Mouse (Mus musculus) embryo, embryonic 11 days (tissue): ENCODE data around the gene BC004004.

ENCODE experiments used
- DNase-seq: peaks from one replicate; pipeline ENCODE4 v3.0.0-alpha.2; 2015

The BC004004 gene

DNA sequence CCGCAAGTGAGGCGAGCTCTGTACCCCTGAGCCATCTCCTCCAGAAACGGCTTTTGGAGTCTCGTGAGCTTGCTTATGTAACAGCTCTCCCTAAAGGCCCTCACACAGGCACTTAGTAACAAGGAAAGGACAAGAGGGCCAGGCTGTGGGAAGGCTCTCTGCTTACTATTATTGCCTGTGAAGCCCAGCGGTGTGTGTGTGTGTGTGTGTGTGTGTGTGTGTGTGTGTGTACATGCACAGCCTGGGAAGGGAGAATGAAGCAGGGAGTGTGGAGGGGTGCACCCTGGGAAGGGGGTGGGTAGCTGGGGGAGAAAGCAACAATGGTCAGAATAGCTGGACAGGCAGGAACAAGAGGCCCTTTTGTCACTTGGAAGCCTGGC, 86.9 kb downstream of the BC004004 start:
- no peak for DNase-seq

DNA sequence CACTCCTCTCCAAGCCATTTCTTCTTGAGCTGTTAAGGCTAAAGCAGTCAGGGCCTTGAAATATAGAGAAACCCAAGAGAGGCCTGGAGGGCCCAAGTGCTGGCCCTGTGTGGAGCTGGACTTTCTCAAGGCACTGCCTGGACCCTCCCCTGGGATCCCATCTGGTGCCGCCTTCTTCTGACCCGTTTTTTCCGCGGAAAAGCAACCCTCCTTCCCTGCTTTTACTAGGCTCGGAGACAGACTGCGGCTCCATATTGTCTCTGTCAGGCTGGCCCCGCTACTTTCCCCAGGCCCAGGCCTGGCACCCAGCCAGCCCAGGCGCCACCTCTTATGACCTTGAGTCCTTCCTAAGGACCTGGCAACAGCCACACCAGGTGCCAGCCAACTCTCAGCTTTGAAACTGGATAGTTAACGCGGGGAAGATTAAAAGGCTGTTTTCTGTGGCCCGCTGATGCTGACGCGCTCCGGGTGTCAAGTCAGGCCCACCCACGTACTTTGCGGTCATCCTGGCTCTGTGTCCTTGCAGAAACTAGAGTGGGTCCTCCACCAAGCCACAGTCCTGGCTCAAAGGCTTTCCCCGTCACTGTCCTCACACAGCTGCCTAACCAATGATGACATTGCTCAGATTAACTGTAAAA, 87.4 kb downstream of the BC004004 start:
- peak; percentile 67 for DNase-seq

DNA sequence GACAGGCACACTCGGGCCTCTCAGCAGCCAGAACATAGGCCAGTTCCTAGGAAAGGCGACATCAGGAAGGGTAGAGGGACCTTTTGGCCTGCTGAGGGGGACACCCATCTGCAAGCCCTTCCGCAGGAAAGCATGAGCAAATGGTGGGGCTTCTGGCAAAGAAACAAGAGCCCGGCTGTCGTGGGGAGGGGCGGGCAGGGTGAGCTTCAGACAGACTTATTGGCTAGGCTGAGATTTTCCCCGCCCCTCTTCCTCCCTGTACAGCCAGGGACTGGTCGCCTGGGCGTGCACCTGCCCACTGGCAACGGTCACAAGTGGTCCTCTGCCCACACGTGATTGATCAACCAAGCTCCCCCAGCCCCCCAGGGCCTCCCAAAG, 87.9 kb downstream of the BC004004 start:
- DNase-seq = peak; percentile 91

- no peak for DNase-seq
Observed at GRCm38 (mm10) chr17:29356882-29357281, 88.3 kb downstream of the BC004004 start.

DNA sequence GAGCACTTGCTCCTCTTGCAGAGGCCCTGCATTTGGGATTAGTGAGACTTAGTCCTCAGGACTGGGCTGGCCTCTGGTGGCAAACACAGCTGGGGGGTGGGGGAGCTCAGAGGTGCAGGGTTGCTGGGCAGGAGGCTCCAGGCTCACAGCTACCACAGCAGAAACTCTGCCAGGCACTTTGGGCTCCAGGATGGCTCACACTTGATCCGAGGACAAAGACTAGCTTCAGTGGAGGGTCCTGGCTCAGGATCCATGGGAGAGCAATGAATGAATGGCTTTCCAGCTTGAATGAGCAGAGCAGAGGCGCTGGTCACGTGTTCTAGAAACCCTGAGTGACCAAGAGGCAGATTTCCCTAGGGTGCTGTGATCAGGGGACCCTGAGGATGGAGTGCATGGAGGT, 90.3 kb downstream of the BC004004 start:
- no peak for DNase-seq

DNA sequence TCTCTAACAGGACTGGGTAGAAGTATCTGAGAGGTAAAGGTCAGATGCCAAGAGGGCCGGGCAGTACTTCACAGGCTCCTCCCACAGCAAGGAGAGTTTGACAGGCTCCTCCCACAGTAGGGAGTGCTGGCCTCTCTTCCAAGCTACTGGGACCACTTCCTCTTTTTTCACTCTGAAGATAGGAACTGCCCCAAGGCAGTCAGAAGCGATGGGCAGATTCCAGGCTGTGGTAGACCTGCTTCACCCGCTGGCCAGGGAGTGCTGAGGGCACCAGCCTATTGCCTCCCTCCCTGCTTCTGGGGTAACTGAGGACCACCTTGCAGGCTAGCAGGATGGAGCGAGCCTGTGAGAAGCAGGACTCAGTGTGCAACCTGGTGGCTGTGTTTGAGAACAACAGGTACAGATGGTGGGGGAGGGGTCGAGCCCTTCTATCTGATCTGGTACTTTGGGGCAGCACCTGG, 92.2 kb downstream of the BC004004 start, which contains the start of gene Fgd2:
Fgd2 (plus strand) TSS at position 154 of the 461 bp plus-strand sequence.
- DNase-seq = peak; percentile 33

DNA sequence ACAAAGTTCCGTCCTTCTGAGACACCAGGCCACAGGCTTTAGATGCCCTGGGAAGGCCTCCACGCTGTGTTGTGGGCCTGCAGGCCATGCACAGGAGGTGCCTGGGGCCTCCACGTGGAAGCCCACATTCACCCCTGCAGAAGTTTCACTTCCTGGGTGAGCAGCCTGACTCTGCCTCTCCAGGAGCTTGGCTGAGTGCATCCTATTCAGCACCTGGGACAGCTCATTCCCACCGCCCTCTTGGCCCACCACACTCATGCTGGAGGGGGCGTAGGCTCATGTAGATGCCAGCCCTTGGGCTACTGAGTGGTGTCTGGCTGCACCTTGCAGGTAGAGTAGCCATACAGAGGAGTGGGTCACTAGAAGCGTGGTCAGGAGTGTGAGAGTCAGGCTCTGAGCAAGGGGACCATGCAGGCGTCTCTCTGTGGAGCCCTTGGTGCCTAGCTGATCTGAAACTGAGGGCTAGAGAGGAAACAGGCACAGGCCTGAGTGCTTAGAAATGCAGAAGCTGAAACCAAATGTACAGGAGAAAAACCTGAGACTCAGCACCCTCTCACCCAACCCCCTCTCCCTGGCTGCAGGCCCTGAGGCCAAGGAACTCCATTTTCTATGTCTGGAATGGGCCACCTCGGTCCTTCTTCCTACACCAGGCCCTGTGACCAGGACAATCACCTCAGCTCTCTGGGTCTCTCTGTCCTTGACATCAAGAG, 93.5 kb downstream of the BC004004 start:
- DNase-seq = peak; percentile 31

- no peak for DNase-seq
Observed at GRCm38 (mm10) chr17:29363109-29363508, 94.5 kb downstream of the BC004004 start.
